Mouse (Mus musculus) Patski (cell line): Measurements from ENCODE around the gene Fmnl3. TPM values are rescaled to one million over a fixed set of nuclear protein-coding genes. Genes with fewer than 3 reads are reported as not detected.

ENCODE experiments used
- ATAC-seq: fragments of 100-300 bp; one replicate; pipeline ENCODE4 v1.8.0; 2021
- CTCF ChIA-PET: fragments of 350-600 bp; sonication (Branson Sonifier 250); formaldehyde crosslinking; loops from one replicate; lab custom pipeline; 2022; ENCODE audit warnings: inconsistent platforms; lab: Charles Lee
- POLR2A ChIA-PET: fragments of 350-600 bp; sonication (Branson Sonifier 250); formaldehyde crosslinking; loops from one replicate; lab custom pipeline; 2022; ENCODE audit warnings: antibody characterized with exemption, inconsistent platforms; lab: Charles Lee
- DNase-seq: peaks from one replicate; pipeline ENCODE4 v3.0.0-alpha.2; 2011; ENCODE audit warnings: low read depth, low spot score
- H3K27me3 ChIP-seq: fragments of 371-371 bp; one replicate; pipeline ENCODE4 v1.5.1; 2021
- CTCF ChIP-seq: fragments of 100-300 bp; IDR thresholded peaks from one replicate; pipeline ENCODE4 v1.5.1; 2021
- in situ Hi-C: fragments of 300-500 bp; cut with MboI; formaldehyde crosslinking; loops from 3 replicates; pipeline ENCODE4 v1.11.1; 2018; ENCODE audit warnings: low pct_unique_long_range_greater_than_20kb, mixed read lengths
- polyA plus RNA-seq: library from polyadenylated mRNA; unstranded; gene quantifications from one replicate; pipeline ENCODE4 v1.2.3, GENCODE M21; 2021

Gene Fmnl3
- polyA plus RNA-seq, 1 experiment from 2014 or later: 99.2 TPM

DNA sequence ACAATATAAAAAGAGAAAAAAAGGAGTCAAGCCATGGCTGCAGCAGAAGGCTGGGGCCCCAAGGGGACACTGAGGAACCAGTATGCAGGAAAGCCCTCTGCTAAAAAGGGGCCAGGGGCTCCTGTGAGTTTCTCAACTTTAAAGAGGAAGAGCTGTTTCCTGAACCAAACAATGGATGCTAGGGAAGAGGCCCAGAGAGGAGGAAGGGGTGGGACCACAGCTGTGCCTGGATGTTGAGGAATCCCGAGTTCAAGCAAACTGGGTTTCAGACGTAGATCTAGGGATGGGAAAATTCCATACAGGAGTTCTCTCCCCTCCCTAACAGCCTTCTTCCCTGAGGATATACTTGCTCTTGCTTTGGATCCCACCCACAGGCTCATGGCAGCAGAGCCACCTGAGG lies 43.9 kb downstream of the Fmnl3 start:
- DNase-seq: no peak
- in situ Hi-C loops: no loop called here
- TF ChIP-seq CTCF: no peak
- ChIA-PET CTCF (interaction anchor here (0.9 to 2.4 kb wide), 5 partner anchors 10 to 47 kb away, joined by 3 to 11 read pairs (median 3); partner anchors contain the start of gene Fmnl3), POLR2A (interaction anchor here (0.7 kb wide), 1 partner anchor 32 kb away, joined by 6 read pairs; the partner anchor contains the start of gene Prpf40b)
- H3K27me3 ChIP-seq: no peaks in the 10 kb centered on the region
- ATAC-seq: no peak

DNA sequence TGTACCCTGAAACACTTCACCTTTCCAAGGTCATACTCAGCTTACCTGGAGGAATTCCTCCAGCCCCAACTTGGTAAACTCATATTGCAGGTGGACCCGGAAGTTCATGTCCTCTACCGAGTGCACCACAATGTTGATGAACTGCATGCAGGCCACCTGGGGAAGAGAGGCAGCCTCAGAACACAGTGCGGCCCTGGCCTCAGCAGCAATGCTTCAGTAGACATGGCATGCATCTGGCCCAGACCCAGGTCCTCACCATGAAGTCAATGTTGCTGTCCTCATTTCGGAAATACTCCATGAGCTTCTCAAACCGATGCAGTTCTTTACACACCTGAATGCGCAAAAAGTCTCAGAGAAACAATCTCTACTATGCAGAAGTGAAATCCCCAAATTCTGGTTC lies 44.7 kb downstream of the Fmnl3 start:
- no peak for DNase-seq
- ChIA-PET POLR2A (no interaction called here), CTCF (interaction anchor here (0.9 to 2.4 kb wide), 5 partner anchors 9 to 48 kb away, joined by 3 to 11 read pairs (median 3); partner anchors contain the start of gene Fmnl3)
- ATAC-seq: no peak
- in situ Hi-C loops: no loop called here
- no peaks in the 10 kb centered on the region for H3K27me3 ChIP-seq
- no peak for TF ChIP-seq CTCF

GRCm38 (mm10) chr15:99324151-99324550 lies 46.1 kb downstream of the Fmnl3 start:
- in situ Hi-C loops: no loop called here
- ChIA-PET CTCF (interaction anchor here (0.9 kb wide), 1 partner anchor 73 kb away, joined by 3 read pairs; no protein-coding TSS in a partner anchor), POLR2A (no interaction called here)
- no peak for ATAC-seq
- no peak for DNase-seq
- no peak for TF ChIP-seq CTCF
- H3K27me3 ChIP-seq: no peaks in the 10 kb centered on the region

DNA sequence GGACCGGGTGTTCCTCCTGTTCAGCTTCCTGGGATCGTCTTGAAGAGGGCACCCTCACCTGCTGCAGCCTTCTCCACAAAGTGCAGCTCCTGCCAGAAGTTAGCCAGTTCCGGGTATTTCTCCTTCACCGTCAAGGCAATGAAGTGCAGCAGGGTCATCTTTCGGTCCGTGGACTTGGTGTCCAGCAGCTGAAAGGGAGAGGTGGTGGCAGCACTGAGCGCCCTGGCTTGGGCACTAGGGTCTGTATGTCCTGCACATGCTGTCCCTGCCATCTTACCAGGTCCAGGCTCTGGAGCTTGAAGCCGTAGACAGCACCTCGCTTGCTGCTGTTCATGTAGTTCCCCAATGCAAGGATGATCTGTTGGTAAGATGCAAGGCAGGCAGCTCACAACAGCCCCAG lies 49.3 kb downstream of the Fmnl3 start:
- ATAC-seq: no peak
- CTCF ChIA-PET: interaction anchor here (2.5 kb wide), 1 partner anchor 44 kb away, joined by 7 read pairs; no protein-coding TSS in a partner anchor
- in situ Hi-C loops: no loop called here

GRCm38 (mm10) chr15:99320168-99320674 lies 50.1 kb downstream of the Fmnl3 start:
- no peaks in the 10 kb centered on the region for H3K27me3 ChIP-seq
- no peak for ATAC-seq
- ChIA-PET CTCF (interaction anchor here (1.2 to 4.7 kb wide), 3 partner anchors 9 to 62 kb away, joined by 5 to 28 read pairs (median 5); partner anchors contain the start of gene Fmnl3), POLR2A (no interaction called here)
- no peak for TF ChIP-seq CTCF
- in situ Hi-C loops: no loop called here
- no peak for DNase-seq

More for the DNA sequence above, 49.3 kb downstream of the Fmnl3 start:
- DNase-seq: no peak
- no peaks in the 10 kb centered on the region for H3K27me3 ChIP-seq
- POLR2A ChIA-PET: interaction anchor here (1.0 to 1.1 kb wide), 2 partner anchors 51 to 60 kb away, joined by 3 read pairs; no protein-coding TSS in a partner anchor
- no peak for TF ChIP-seq CTCF

GRCm38 (mm10) chr15:99319411-99319871 lies 50.8 kb downstream of the Fmnl3 start:
- H3K27me3 ChIP-seq: no peaks in the 10 kb centered on the region
- no peak for TF ChIP-seq CTCF
- CTCF ChIA-PET: interaction anchor here (0.8 to 4.7 kb wide), 5 partner anchors 10 to 66 kb away, joined by 4 to 28 read pairs (median 5); partner anchors contain the start of gene Fmnl3
- in situ Hi-C loops: no loop called here
- DNase-seq (no peak), ATAC-seq (no peak)
- POLR2A ChIA-PET: interaction anchor here (0.6 to 0.7 kb wide), 2 partner anchors 55 to 276 kb away, joined by 3 read pairs; no protein-coding TSS in a partner anchor

GRCm38 (mm10) chr15:99318861-99319410 lies 51.3 kb downstream of the Fmnl3 start:
- DNase-seq (no peak), ATAC-seq (no peak)
- no peaks in the 10 kb centered on the region for H3K27me3 ChIP-seq
- ChIA-PET POLR2A (interaction anchor here (0.6 to 1.4 kb wide), 4 partner anchors 9 to 276 kb away, joined by 3 read pairs; no protein-coding TSS in a partner anchor), CTCF (interaction anchor here (0.8 to 4.7 kb wide), 7 partner anchors 11 to 88 kb away, joined by 3 to 28 read pairs (median 5); partner anchors contain the start of gene Fmnl3)
- TF ChIP-seq CTCF: no peak
- in situ Hi-C loops: no loop called here

DNA sequence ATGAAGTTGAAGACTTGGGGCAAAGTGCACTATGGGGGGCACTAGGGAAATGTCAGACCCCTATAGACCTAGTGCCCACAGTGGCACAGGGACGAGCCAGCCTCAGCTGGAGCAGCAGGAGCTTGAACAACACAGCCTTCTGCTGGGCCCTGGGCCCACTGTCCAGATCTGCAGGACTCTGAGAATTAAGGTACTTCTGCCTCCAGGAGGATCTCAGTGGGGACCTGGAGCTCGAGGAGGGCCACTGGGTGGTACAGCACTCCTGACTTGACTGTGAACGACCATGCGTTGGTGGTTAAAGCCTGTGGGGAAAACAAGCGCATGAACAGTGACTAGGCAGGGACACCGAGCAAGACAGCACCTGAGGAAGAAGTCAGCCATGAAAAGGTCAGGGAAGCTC lies 52.2 kb downstream of the Fmnl3 start:
- no peaks in the 10 kb centered on the region for H3K27me3 ChIP-seq
- no peak for TF ChIP-seq CTCF
- ChIA-PET POLR2A (interaction anchor here (0.8 to 1.4 kb wide), 2 partner anchors 8 to 48 kb away, joined by 3 read pairs; no protein-coding TSS in a partner anchor), CTCF (interaction anchor here (1.1 to 4.7 kb wide), 7 partner anchors 8 to 89 kb away, joined by 3 to 28 read pairs (median 8); partner anchors contain the start of gene Fmnl3)
- DNase-seq: no peak
- in situ Hi-C loops: no loop called here
- ATAC-seq: no peak

GRCm38 (mm10) chr15:99317267-99317651 lies 53.0 kb downstream of the Fmnl3 start:
- H3K27me3 ChIP-seq: no peaks in the 10 kb centered on the region
- POLR2A ChIA-PET: no interaction called here
- in situ Hi-C loops: no loop called here
- ATAC-seq: no peak
- DNase-seq: no peak
- no peak for TF ChIP-seq CTCF
- CTCF ChIA-PET: interaction anchor here (1.0 to 4.7 kb wide), 12 partner anchors 8 to 154 kb away, joined by 3 to 28 read pairs (median 4); partner anchors contain the start of gene Fmnl3
